Mouse (Mus musculus): Measurements from ENCODE around the gene Acsl5. TPM values are rescaled to one million over a fixed set of nuclear protein-coding genes. Genes with fewer than 3 reads are reported as not detected.

Gene Acsl5
- total RNA-seq, 1 experiment from 2014 or later = 131 TPM

DNA sequence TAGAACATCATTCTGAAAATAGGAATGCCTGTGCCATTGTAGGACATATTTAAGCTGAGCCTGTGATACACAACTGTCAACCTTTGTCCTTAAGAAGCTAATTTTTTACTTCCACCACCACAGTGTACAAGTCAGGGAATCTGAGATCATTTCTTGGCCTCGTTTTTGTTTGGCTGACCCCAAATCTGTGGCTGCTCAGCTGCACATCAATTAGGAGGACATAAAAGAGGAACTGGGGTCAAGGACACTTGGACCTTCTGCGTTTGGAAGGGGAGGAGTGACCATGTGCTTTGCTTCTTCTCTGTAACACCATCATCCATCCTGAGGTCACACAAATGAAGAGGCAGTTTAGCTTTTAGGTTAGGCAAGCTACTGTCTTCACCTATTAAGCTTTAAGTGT is 15.7 kb upstream of the Acsl5 start:
- no peak for ATAC-seq (ENCODE audit: extremely low read depth, insufficient number of reproducible peaks, low FRiP score, poor library complexity, severe bottlenecking)

- ATAC-seq (ENCODE audit: extremely low read depth, insufficient number of reproducible peaks, low FRiP score, poor library complexity, severe bottlenecking) = no peak
These were observed 15.2 kb upstream of the Acsl5 start for GRCm38 (mm10) chr19:55236564-55236963.

DNA sequence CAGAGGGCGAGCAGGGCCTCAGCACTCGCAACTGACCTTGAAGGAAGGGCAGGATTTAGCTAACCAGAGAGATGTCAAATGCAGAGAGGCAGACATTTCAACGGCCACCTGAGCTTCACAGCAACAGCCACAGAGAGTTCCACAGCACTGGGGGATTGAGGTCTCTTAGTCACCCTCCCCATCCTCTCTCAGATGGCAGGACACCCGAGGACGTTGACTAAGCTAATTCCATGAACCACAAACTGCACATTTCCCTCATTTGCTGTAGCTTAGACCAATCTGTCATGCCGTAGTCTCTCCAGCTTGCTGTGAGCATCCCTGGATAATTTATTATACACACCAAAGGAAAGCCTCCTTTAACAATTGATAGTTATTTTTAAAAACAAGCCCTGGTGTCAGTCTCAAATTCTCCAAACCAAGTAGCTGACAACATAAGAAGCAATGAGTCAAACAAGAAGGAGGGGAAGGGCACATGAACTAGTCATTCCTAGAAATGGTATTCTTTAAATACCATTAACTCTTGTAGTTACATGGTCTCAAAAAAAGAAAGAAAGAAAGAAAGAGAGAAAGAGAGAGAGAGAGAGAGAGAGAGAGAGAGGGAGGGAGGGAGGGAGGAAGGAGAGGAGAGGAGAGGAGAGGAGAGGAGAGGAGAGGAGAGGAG is 11.8 kb upstream of the Acsl5 start:
- no peak for ATAC-seq (ENCODE audit: extremely low read depth, insufficient number of reproducible peaks, low FRiP score, poor library complexity, severe bottlenecking)

DNA sequence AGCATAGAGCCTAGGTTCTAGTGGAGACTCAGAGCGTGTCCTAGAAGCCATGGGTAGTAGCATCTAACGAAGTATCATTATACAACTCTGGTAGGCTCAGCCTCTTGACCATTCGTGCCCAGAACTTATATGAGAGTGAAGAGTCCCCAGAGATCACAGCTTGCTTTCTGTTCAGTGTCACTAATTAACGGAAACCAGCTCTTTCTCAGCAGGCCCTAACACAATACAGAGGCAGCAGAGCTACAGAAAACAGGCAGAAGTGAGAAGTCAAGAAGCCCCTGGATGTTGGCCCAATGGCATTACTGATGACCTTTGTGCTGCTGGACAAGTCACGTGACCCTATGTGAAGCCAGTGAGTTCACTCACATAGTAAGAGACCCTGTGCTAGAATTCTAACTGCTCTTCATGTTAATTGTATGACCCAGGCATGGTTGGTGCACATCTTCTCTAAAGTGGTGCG is 10.5 kb upstream of the Acsl5 start, which contains the start of gene Gucy2g:
Gene Gucy2g (minus strand): TSS at position 51 of the 460 bp plus-strand sequence.
- no peak for ATAC-seq (ENCODE audit: extremely low read depth, insufficient number of reproducible peaks, low FRiP score, poor library complexity, severe bottlenecking)

- ATAC-seq (ENCODE audit: extremely low read depth, insufficient number of reproducible peaks, low FRiP score, poor library complexity, severe bottlenecking) = 0 out of 2 replicates have a peak, but pooled peaks have one; percentile 9
These were observed 6.9 kb upstream of the Acsl5 start for GRCm38 (mm10) chr19:55244791-55245231.

- no peak for ATAC-seq (ENCODE audit: extremely low read depth, insufficient number of reproducible peaks, low FRiP score, poor library complexity, severe bottlenecking)
These were observed 4.2 kb upstream of the Acsl5 start for GRCm38 (mm10) chr19:55247563-55247962.

GRCm38 (mm10) chr19:55247991-55248520 is 3.7 kb upstream of the Acsl5 start:
- no peak for ATAC-seq (ENCODE audit: extremely low read depth, insufficient number of reproducible peaks, low FRiP score, poor library complexity, severe bottlenecking)

GRCm38 (mm10) chr19:55250451-55250850 is 1.3 kb upstream of the Acsl5 start:
- no peak for ATAC-seq (ENCODE audit: extremely low read depth, insufficient number of reproducible peaks, low FRiP score, poor library complexity, severe bottlenecking)

DNA sequence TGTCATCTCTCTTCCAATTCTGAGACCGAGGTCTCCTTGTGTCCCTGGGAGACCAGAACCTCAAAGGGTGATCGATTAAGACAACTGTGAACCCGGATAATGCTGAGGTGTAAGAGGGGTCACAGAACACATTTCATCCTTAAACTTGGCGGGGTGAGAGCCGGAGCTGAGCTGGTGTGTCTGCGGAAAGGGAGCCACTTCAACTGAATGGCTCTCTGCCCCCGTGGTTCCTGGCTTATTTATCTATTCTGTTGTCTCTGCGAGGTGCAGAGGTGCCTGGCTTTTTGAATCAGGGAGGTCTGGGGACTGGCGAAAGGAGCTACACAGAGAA is 1.5 kb downstream of the Acsl5 start:
- ATAC-seq (ENCODE audit: extremely low read depth, insufficient number of reproducible peaks, low FRiP score, poor library complexity, severe bottlenecking) = peak; percentile 10; the same call in 1 of the 2 replicates

DNA sequence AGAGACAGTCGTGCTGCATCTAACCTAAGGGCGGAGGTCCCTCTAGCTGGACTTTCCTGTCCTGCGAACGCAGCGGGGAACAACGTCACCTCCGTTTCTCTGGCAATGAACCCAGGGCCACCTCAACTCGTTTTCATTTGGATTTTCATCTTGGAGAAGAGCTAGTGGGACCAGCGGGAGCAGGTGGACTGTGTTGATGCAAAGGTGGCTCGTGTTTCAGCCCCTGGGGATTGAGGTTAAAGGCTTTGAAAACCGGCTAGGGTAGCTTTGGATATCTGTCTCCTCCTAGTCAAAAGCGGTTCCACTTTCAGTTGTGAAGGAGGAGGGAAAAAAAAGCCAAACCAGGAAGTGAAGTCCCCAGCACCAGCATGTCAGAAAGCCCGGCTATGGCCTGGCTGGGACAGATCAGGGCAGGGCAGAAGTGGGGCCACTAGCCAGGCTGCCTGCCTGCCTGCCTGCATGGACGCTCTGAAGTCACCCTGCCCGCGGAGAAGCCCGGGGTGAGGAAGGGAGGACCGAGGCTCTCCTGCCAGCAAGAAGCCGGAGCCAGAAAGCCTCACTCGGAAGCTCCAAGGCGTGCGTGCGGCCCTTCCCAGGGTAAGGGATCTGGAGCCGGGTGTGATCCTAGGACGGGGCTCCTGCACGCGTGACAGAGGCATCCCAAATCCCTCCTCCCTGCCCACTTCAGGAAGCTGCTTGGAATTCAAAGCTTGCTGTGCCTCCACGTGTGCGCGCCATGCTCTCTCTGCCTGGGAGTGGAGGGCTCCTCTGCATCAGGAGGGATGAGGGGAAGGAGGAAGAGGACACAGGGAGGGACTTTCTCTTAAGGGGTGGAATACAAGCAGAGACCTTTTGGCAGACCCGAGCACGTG is 2.1 kb downstream of the Acsl5 start:
- ATAC-seq (ENCODE audit: extremely low read depth, insufficient number of reproducible peaks, low FRiP score, poor library complexity, severe bottlenecking) = peak; percentile 69

GRCm38 (mm10) chr19:55254513-55255016 is 2.8 kb downstream of the Acsl5 start:
- ATAC-seq (ENCODE audit: extremely low read depth, insufficient number of reproducible peaks, low FRiP score, poor library complexity, severe bottlenecking) = 0 out of 2 replicates have a peak, but pooled peaks have one; percentile 10

GRCm38 (mm10) chr19:55256156-55256555 is 4.4 kb downstream of the Acsl5 start:
- no peak for ATAC-seq (ENCODE audit: extremely low read depth, insufficient number of reproducible peaks, low FRiP score, poor library complexity, severe bottlenecking)

GRCm38 (mm10) chr19:55257656-55258375 is 6.1 kb downstream of the Acsl5 start:
- no peak for ATAC-seq (ENCODE audit: extremely low read depth, insufficient number of reproducible peaks, low FRiP score, poor library complexity, severe bottlenecking)

DNA sequence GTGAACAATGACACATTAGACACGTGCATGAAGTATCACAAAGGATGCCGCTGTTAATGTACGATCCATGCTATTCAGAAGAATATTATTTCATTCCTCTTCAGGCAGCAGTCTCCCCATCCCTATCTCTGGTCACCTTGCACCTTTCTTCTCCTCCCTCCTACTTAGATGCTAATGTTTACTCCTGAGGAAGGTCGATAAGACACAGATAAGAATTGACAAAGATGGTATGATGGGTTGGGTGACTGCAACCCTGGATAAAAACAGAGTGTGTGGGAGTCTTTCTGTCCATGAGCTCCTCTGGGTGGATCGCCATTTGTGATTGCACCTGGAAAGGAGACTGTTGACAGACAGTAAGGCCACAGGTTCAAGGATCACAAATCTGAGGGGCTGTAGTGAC is 6.8 kb downstream of the Acsl5 start:
- no peak for ATAC-seq (ENCODE audit: extremely low read depth, insufficient number of reproducible peaks, low FRiP score, poor library complexity, severe bottlenecking)

GRCm38 (mm10) chr19:55260389-55261184 is 8.8 kb downstream of the Acsl5 start:
- ATAC-seq (ENCODE audit: extremely low read depth, insufficient number of reproducible peaks, low FRiP score, poor library complexity, severe bottlenecking) = no peak

GRCm38 (mm10) chr19:55265269-55265668 is 13.5 kb downstream of the Acsl5 start:
- ATAC-seq (ENCODE audit: extremely low read depth, insufficient number of reproducible peaks, low FRiP score, poor library complexity, severe bottlenecking) = peak; percentile 63; the same call in 1 of the 2 replicates

GRCm38 (mm10) chr19:55266786-55267185 is 15.0 kb downstream of the Acsl5 start:
- ATAC-seq (ENCODE audit: extremely low read depth, insufficient number of reproducible peaks, low FRiP score, poor library complexity, severe bottlenecking) = no peak

DNA sequence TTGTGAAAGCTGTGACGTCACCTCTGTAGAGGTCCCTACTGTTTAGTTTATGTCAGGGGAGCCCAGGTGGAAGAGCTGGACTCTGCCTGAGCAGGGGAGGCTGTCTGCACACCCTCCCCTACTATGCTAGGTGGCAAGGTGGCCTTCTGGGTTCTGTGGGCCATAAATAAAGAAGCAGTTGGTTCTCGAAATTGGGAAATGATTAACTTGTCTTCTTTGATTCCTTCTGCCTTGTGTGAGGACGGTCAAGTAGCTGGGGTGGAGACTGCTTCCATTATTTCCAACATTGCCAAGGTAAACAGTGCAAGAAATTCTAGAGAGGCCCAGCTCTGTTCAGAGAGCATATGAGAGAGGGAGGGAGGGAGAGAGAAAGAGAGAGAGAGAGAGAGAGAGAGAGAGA is 16.4 kb downstream of the Acsl5 start:
- ATAC-seq (ENCODE audit: extremely low read depth, insufficient number of reproducible peaks, low FRiP score, poor library complexity, severe bottlenecking) = no peak

All from neutrophil, adult 5-6 weeks (primary cell).